Mouse (Mus musculus): ENCODE measurements around the gene Tpi1.
A peak's percentile ranks its signal among the peaks of the same experiment; 100 is the strongest.
"Not testable (repeated sequence)": the region's sequence is repeated elsewhere in the genome, so short reads cannot be mapped to it uniquely, and the experiment has no call there.

The Tpi1 gene

GRCm38 (mm10) chr6:124809052-124809774 lies 4.9 kb downstream of the Tpi1 start:
- DNase-seq (ENCODE audit: low spot score) = peak; percentile 88

- DNase-seq (ENCODE audit: low spot score) = peak; percentile 92
Observed at GRCm38 (mm10) chr6:124808358-124809012, 5.6 kb downstream of the Tpi1 start, which contains the start of gene Spsb2. Spsb2 (plus strand) TSS chr6:124808661.

- no peak for DNase-seq (ENCODE audit: low spot score)
Observed at GRCm38 (mm10) chr6:124807986-124808357, 6.1 kb downstream of the Tpi1 start.

DNA sequence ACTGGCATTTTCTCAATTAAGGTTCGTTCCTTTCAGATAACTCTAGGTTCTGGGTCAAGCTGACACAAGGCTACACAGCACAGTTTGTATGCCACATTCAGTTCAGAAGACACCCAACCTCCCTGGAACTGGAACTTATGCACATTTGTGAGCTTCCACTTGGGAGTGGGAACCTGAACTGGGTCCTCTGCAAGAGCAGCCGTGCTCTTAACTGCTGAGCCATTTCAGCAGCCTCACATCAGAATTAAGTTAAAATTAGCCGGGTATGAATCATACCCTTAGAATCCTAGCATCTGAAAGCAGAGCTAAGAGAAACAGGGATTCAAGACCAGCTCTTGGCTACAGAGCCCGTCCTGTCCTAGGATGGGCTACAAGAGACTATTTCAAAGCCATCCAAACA lies 6.7 kb downstream of the Tpi1 start:
- no peak for DNase-seq (ENCODE audit: low spot score)

- no peak for DNase-seq (ENCODE audit: low spot score)
Observed at GRCm38 (mm10) chr6:124806446-124807140, 7.5 kb downstream of the Tpi1 start.

DNA sequence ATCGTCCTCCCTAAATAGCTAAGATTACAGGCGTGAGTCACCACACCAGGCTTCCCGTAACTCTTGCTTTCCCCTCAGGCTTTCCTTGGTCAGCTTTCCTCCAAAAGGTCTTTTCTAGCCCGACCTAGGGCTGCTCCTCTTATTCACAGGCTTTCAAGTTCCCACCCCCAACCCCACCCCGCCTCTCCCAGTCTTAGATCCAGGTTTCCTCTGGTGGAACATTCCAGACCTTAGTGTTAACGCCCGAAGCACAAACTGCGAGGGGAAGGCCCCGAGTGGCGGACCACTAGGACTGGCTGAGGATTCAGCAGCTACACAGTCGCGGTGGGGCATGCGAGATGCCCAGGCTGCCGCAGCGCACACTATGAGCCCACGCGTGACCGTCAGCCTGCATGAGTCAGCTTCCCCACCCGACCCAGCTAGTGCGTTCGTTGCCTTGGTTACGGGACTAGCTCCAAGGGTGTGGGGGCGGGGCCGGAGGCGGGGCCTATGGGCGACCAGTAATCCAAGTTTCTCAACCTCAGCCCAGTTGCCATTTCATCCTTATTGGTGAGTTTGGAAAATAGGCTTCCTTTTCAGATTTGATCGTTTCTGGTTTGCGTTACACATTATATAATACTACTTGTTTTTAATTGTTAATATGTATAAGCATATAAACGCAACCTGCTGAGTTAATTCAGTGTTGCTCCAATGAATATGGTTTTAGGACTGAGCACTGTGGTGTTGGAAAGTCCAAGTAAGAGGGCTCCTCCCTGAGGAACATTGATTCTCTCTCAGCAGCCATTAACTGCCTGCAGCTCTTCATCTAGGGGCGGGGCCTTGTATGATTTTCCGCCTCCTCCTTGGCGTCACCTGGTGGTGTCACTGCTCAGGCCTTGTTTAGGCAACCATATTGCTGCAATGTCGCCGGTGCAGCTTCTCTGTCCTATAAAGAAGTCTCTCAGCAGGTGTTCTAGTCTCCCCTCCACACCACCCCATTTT lies 8.5 kb downstream of the Tpi1 start:
- peak; percentile 96 for DNase-seq (ENCODE audit: low spot score)

- no peak for DNase-seq (ENCODE audit: low spot score)
Observed at GRCm38 (mm10) chr6:124804341-124804740, 9.8 kb downstream of the Tpi1 start.

- DNase-seq (ENCODE audit: low spot score) = not testable (repeated sequence)
Observed at GRCm38 (mm10) chr6:124803691-124804090, 10.4 kb downstream of the Tpi1 start.

- DNase-seq (ENCODE audit: low spot score) = no peak
Observed at GRCm38 (mm10) chr6:124803061-124803460, 11.0 kb downstream of the Tpi1 start.

GRCm38 (mm10) chr6:124802400-124802799 lies 11.7 kb downstream of the Tpi1 start:
- peak; percentile 57 for DNase-seq (ENCODE audit: low spot score)

DNA sequence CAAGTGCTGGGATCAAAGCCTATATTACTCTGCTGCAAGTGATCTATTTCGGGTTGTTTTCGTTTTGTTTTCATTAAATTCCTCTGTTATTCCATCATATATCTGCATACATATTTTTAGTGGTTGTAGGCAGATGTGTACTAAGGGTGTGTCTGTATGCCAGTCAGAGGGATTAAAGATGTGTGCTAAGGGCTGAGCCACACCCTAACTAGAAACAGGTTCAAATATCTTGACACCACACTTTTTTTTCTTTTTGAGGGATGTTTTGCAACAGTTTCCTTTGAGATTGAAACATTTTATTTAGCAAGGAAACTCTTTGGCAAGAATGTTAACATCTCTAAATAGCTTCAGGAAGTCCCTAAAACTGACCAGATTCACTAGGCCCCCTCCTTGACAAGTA lies 17.9 kb downstream of the Tpi1 start:
- DNase-seq (ENCODE audit: low spot score) = no peak

DNA sequence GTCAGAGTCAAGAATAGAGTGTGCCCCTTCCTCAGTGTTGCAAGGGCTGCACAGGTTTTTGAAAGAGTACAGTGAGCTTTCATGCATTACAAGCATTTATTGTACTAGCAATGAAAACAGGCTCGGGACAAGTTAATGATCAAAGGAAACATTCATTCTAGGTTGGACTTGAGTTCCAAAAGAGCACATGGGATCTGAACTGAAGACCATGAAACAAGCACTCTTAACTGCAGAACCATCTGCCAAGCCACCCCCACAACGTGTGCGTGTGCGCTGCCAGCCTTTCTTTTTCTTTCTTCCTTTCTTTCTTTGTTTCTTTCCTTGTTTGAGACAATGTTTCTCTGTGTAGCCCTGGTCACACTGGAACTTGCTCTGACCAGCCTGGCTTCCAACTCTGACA lies 18.3 kb downstream of the Tpi1 start:
- no peak for DNase-seq (ENCODE audit: low spot score)

GRCm38 (mm10) chr6:124791911-124792310 lies 22.2 kb downstream of the Tpi1 start:
- no peak for DNase-seq (ENCODE audit: low spot score)

DNA sequence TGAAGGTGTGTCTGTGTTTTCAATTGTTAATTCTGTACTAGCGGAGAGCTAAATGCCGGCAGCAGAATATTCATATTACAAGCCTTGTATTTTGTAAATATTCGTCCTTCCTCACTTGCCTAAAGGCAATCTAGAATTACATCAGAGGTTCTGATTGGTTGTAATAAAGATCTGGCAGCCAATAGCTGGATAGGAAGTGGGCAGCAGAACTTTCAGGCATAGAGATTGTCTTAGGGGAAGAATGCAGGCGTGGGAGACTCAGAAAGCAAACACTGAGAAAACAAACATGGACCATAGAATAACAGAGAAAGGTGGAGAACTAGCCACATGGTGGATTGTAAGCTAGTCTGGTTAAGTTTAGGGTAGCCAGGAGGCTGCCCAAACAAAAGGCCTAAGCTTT lies 24.0 kb downstream of the Tpi1 start:
- no peak for DNase-seq (ENCODE audit: low spot score)

DNA sequence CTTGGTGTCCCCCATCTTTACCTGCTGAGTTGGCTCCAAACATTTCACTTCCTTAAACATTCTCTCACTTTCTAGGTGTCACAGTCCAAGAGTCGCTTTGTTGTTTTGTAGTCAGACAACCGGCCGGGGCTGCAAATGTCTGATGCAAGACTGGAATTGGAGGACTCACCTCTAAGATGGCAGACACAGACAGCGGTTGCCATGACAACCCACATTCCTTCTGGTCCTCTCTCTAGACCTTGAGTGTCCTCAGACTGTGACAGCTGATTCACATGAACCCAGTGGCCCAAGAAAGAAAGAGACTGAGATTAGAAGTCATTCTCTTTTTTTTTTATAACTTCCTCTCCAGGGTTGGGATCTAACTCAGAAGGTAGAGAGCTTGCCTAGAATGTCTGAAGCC lies 24.6 kb downstream of the Tpi1 start:
- DNase-seq (ENCODE audit: low spot score) = peak; percentile 53

DNA sequence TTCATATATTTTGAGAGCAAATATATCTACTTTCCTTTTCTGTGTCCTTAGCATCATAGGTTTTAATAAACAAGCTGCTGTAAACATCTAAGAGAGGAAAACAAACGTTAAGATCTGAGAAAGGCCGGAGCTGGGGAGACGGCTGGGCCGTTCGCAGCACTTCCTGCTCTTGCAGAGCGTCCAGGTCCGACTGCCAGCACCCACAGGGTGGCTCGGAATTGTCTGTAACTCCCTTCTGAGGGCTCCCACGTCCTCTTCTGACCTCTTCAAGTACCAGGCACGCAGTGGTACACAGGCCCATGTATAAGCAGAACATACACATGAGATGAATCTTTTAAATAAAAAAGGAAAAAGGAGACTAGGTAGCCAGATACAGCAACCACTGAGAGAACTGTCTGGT lies 26.4 kb downstream of the Tpi1 start:
- DNase-seq (ENCODE audit: low spot score) = no peak

- no peak for DNase-seq (ENCODE audit: low spot score)
Observed at GRCm38 (mm10) chr6:124786756-124787420, 27.2 kb downstream of the Tpi1 start.

GRCm38 (mm10) chr6:124782436-124782835 lies 31.7 kb downstream of the Tpi1 start:
- DNase-seq (ENCODE audit: low spot score) = peak; percentile 36

DNA sequence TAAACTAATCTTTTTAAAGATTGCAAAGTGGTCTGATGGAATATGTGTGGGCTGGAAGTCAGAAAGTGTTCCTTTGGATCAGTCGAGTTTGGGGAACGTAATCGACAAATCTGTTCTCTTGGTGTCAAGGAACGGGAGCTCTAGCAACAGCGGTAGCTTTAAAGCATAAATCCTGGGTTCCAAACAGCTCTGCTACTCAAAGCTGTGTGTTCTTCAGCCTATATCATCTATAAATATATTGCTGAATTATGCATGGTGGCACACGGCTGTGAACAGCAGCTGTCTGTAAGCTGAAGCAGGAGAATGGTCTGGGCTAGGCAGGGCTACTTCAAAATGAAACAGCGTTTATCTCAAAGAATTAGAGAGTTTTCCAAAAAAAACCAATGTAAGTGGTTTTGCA lies 33.2 kb downstream of the Tpi1 start:
- DNase-seq (ENCODE audit: low spot score) = no peak

DNA sequence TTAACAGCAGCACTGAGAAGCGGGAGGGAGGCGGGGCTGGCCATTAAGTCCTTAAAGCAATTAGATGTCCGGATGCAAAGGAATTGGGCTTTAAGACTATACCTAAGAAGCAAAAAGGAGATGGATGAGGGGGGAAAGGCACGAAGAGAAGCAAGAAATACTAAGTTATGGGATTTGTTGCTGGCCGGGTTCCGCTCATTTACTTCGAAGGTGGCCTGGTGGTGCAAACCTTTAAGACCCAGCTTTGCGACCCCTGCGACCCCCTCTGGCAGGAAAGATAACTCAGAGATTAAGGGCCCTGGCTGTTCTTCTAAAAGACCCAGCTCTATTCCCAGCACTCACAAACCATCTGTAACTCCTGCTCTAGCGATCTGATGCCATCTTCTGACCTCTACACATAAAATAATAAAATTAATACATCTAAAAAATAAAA lies 34.1 kb downstream of the Tpi1 start:
- no peak for DNase-seq (ENCODE audit: low spot score)
